Mouse (Mus musculus) heart, adult 2 months (tissue): ENCODE data around the gene Slc9a9.

Source experiments
- CTCF ChIP-seq: fragments of 200-600 bp; IDR thresholded peaks from 2 replicates; pipeline ENCODE4 v1.8.1; 2022; ENCODE audit warnings: antibody characterized with exemption, mild to moderate bottlenecking, moderate library complexity
- POLR2A ChIP-seq: fragments of 200-500 bp; IDR thresholded peaks from 2 replicates; pipeline ENCODE4 v1.6.1; 2011; ENCODE audit warnings: mild to moderate bottlenecking, low read depth, low read length, control low read depth; ENCODE audit not compliant: insufficient read depth

GRCm38 (mm10) chr9:94840398-94840797 lies 170.7 kb downstream of the Slc9a9 start:
- TF ChIP-seq POLR2A, result no peak
- no peak for TF ChIP-seq CTCF
